Mouse (Mus musculus) liver, postnatal 0 days (tissue): ENCODE measurements around the gene Eml5. TPM values are rescaled to one million over a fixed set of nuclear protein-coding genes. Genes with fewer than 3 reads are reported as not detected.

Experiments used
- ATAC-seq: fragments of 200-750 bp; cut with Nextera tagmentation; 2 replicates; pipeline ENCODE4 v1.8.0; 2017; ENCODE audit warnings: mild to moderate bottlenecking, moderate library complexity
- DNase-seq: peaks from one replicate; pipeline ENCODE4 v3.0.0-alpha.2; 2016
- H3K27ac ChIP-seq: fragments of 300-500 bp; sonication (generic); 2 replicates; pipeline ENCODE4 v1.5.1; 2014; ENCODE audit warnings: antibody characterized with exemption, moderate library complexity, mild to moderate bottlenecking, low read depth
- H3K27me3 ChIP-seq: fragments of 300-500 bp; sonication (generic); 2 replicates; pipeline ENCODE4 v1.6.1; 2014; ENCODE audit warnings: low read length, control low read depth, mixed read lengths; ENCODE audit not compliant: insufficient read depth
- H3K36me3 ChIP-seq: fragments of 300-500 bp; sonication (generic); replicated peaks from 2 replicates; pipeline ENCODE4 v1.6.1; 2014; ENCODE audit warnings: mild to moderate bottlenecking, control low read depth, low read length, moderate library complexity, mixed read lengths; ENCODE audit not compliant: insufficient read depth
- H3K4me1 ChIP-seq: fragments of 300-500 bp; sonication (generic); 2 replicates; pipeline ENCODE4 v1.6.1; 2014; ENCODE audit warnings: antibody characterized with exemption, mild to moderate bottlenecking, control low read depth; ENCODE audit not compliant: insufficient read depth
- H3K4me2 ChIP-seq: fragments of 300-500 bp; sonication (generic); 2 replicates; pipeline ENCODE4 v1.6.1; 2014; ENCODE audit warnings: low read depth, mild to moderate bottlenecking, low read length, moderate library complexity, mixed read lengths
- H3K4me3 ChIP-seq: fragments of 300-500 bp; sonication (generic); 2 replicates; pipeline ENCODE4 v1.5.1; 2014; ENCODE audit warnings: low read depth, low read length
- H3K9ac ChIP-seq: fragments of 300-500 bp; sonication (generic); replicated peaks from 2 replicates; pipeline ENCODE4 v1.6.1; 2014; ENCODE audit warnings: mild to moderate bottlenecking, moderate library complexity
- H3K9me3 ChIP-seq: fragments of 300-500 bp; sonication (generic); 2 replicates; pipeline ENCODE4 v1.6.1; 2016; ENCODE audit warnings: mild to moderate bottlenecking, control low read depth, low read length, mixed read lengths
- CTCF ChIP-seq: sonication (generic); IDR thresholded peaks from 2 replicates; pipeline ENCODE4 v1.5.1; 2016; ENCODE audit warnings: antibody characterized with exemption, low read depth
- EP300 ChIP-seq: IDR thresholded peaks from 2 replicates; pipeline ENCODE4 v1.6.1; 2016; ENCODE audit warnings: antibody characterized with exemption, low read depth, mild to moderate bottlenecking
- WGBS: fragments of 180-500 bp; shearing (Covaris S2); extraction: QIAGEN DNeasy Blood & Tissue Kit; methylation state at CpG from one replicate; pipeline ENCODE4 v1.1.7; 2014; ENCODE audit not compliant: insufficient replicate concordance; 5-methylcytosine and 5-hydroxymethylcytosine counted together
- polyA plus RNA-seq: library from polyadenylated mRNA; unstranded; fragments of >200 nt; fragmentation: Nextera tagmentation; extraction: Ambion mirVana; gene quantifications from 2 replicates; pipeline ENCODE4 v1.2.1, GENCODE M21; 2015

Eml5 gene
- polyA plus RNA-seq, 1 experiment from 2014 or later, result 0.65 TPM

DNA sequence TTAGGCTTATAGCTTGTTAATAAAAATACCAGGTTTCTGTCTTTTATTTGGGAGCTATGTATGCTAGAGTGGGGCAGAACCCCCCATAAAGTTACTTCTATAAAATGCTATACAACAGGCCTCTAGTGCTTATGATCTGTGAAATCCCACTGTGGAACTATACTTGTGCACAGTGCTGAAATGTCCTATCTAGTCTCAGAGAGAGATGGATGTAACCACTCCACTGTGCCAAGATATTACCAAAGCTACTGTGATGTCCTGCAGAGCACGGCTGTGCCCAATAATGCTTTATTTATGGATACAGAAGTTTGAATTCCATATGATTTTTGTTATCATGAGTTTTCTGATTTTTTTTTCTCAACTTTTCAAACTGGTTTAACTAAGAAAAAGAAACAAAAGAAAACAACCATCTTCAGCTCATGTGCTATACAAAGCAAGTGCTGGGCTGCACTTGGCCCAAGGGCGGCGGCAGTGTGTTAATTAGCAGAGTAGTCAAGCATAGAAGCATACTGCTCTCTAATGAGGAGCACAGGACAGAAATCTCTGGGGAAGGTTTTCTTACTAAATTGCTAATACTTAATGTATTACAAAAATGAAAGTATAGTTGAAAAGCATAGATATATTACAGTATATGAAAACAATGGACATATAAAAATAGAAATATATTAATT is 97.1 kb downstream of the Eml5 start:
- 85% methylated on average over 3 of the region's 3 CpGs for WGBS
- no peak for ATAC-seq
- Histone ChIP-seq H3K27ac (no peak overlapping the region), H3K27me3 (no peaks in the 10 kb centered on the region), H3K36me3 (no peaks in the 10 kb centered on the region), H3K4me1 (no peaks in the 10 kb centered on the region), H3K4me3 (no peak overlapping the region), H3K9ac (no peak overlapping the region), H3K9me3 (no peaks in the 10 kb centered on the region), H3K4me2 (no peak overlapping the region)
- no peak for TF ChIP-seq CTCF
- no peak for TF ChIP-seq EP300
- DNase-seq, result no peak

DNA sequence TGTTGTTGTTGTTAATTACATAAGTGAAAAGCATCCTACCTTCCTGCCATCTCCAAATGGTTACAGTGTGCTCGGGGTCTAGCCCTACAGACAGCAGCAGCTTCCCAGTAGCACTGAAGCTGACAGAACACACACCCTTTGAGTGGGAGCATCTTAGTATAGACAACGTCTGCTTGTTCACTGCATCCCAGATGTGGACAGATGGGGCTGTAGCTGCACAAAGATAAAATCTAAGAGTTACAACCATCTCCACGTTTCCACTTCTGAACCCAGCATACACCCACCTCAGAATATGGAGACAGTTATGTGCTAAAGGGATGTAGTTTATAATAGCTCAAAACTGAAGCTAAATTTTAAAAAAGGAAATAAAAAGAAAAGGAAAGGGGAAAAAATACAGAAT is 99.0 kb downstream of the Eml5 start:
- no peak overlapping the region for H3K4me3 ChIP-seq
- H3K27me3 ChIP-seq, result no peaks in the 10 kb centered on the region
- TF ChIP-seq EP300 (no peak), CTCF (no peak)
- no peak overlapping the region for H3K9ac ChIP-seq
- H3K36me3 ChIP-seq, result no peaks in the 10 kb centered on the region
- no peaks in the 10 kb centered on the region for H3K9me3 ChIP-seq
- no peak overlapping the region for H3K27ac ChIP-seq
- H3K4me1 ChIP-seq, result no peaks in the 10 kb centered on the region
- no peak for DNase-seq
- no peak overlapping the region for H3K4me2 ChIP-seq
- 62% methylated on average over 3 of the region's 3 CpGs for WGBS
- no peak for ATAC-seq

DNA sequence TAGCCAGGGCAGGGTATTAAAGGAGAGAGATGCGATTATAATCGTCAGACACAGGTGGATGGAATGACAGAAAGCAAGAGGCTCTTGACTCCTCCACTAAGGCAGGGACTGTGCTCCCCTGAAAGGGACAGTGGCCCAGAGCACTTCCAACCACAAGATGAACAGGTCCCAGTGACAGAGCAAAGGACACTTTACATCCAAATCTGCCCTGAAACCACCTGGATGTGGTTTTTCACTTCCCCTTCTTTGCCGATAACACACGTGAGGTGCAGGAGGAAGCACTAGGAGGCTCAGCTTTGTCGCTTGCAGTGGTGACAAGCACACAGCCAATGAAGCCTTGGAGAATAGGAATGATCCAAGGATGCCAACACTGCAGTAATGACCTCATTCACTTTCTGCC is 101.0 kb downstream of the Eml5 start:
- ATAC-seq, result no peak
- DNase-seq, result no peak
- Histone ChIP-seq H3K27me3 (no peaks in the 10 kb centered on the region), H3K36me3 (no peaks in the 10 kb centered on the region), H3K9ac (no peak overlapping the region), H3K4me1 (no peaks in the 10 kb centered on the region), H3K27ac (no peak overlapping the region), H3K9me3 (no peaks in the 10 kb centered on the region), H3K4me3 (no peak overlapping the region), H3K4me2 (no peak overlapping the region)
- TF ChIP-seq CTCF, result no peak
- TF ChIP-seq EP300, result no peak
- 50% methylated on average over 5 of the region's 5 CpGs for WGBS

- whole genome bisulfite sequencing, result 96% methylated on average over 3 of the region's 3 CpGs
- DNase-seq, result no peak
- Histone ChIP-seq H3K27ac (no peak overlapping the region), H3K36me3 (peaks cover 14% of the 10 kb centered on the region), H3K4me2 (no peak overlapping the region), H3K4me3 (no peak overlapping the region), H3K27me3 (no peaks in the 10 kb centered on the region), H3K9me3 (no peaks in the 10 kb centered on the region), H3K9ac (no peak overlapping the region), H3K4me1 (no peaks in the 10 kb centered on the region)
- ATAC-seq, result no peak
- TF ChIP-seq CTCF, result no peak
- no peak for TF ChIP-seq EP300
Measured at GRCm38 (mm10) chr12:98795731-98796318, 105.5 kb downstream of the Eml5 start.

- H3K4me1 ChIP-seq, result no peaks in the 10 kb centered on the region
- no peak overlapping the region for H3K27ac ChIP-seq
- H3K9me3 ChIP-seq, result no peaks in the 10 kb centered on the region
- H3K36me3 ChIP-seq, result peaks cover 69% of the 10 kb centered on the region
- TF ChIP-seq CTCF (no peak), EP300 (no peak)
- H3K4me2 ChIP-seq, result no peak overlapping the region
- DNase-seq (no peak), ATAC-seq (no peak)
- 96% methylated on average over 1 of the region's 1 CpGs for WGBS
- no peak overlapping the region for H3K9ac ChIP-seq
- no peak overlapping the region for H3K4me3 ChIP-seq
- H3K27me3 ChIP-seq, result no peaks in the 10 kb centered on the region
Measured at GRCm38 (mm10) chr12:98784251-98784650, 117.0 kb downstream of the Eml5 start.

GRCm38 (mm10) chr12:98779148-98779547 is 122.1 kb downstream of the Eml5 start:
- no peaks in the 10 kb centered on the region for H3K4me1 ChIP-seq
- peaks cover 74% of the 10 kb centered on the region for H3K36me3 ChIP-seq
- no peak overlapping the region for H3K4me3 ChIP-seq
- WGBS, result 72% methylated on average over 4 of the region's 4 CpGs
- TF ChIP-seq EP300 (no peak), CTCF (peak; percentile 55)
- ATAC-seq (no peak), DNase-seq (no peak)
- no peak overlapping the region for H3K9ac ChIP-seq
- no peak overlapping the region for H3K27ac ChIP-seq
- no peaks in the 10 kb centered on the region for H3K9me3 ChIP-seq
- H3K4me2 ChIP-seq, result no peak overlapping the region
- no peaks in the 10 kb centered on the region for H3K27me3 ChIP-seq
